Mouse (Mus musculus): ENCODE data around the gene Snurf.

The Snurf gene

DNA sequence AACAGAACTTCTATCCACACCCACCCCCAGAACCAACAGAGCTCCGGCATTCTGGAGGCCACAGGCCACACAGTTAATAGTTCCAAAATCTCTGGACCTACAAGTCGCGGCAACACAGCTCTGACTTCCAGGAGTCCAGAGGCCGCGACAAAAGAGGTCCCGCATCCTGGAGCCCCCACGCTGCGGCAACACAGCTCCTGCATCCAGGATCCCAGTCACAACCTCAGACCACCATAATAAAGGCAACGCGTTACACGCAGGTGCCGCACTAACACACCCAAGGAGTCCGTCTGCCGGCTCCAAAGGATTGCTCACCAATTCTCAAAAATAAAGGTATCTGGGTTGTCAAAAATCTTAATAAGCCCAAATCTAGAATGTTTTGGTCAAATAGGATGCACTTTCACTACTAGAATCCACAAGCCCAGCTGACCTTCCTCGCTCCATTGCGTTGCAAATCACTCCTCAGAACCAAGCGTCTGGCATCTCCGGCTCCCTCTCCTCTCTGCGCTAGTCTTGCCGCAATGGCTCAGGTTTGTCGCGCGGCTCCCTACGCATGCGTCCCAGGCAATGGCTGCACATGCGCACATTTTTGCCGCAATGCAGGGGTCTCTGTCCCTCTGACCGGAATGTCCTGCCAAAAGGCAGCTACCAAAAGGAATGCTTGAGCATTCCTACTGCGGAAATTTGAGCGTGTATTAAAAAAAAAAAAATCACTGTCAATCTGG lies at the start of gene Snurf, which contains the start of gene Gm38393:
TSS of gene Snurf (minus strand) at position 444 of the 725 bp plus-strand sequence.
TSS of gene Gm38393 (minus strand) at position 459 of the 725 bp plus-strand sequence.
- peak; percentile 1 for DNase-seq (ENCODE audit: extremely low read depth, insufficient read length, low spot score)

- no peak for DNase-seq (ENCODE audit: extremely low read depth, insufficient read length, low spot score)
Observed at GRCm38 (mm10) chr7:60047481-60048201, 42.8 kb upstream of the Snurf start.

GRCm38 (mm10) chr7:60013186-60013585 lies 8.3 kb upstream of the Snurf start:
- DNase-seq (ENCODE audit: extremely low read depth, insufficient read length, low spot score), result no peak

- no peak for DNase-seq (ENCODE audit: extremely low read depth, insufficient read length, low spot score)
Observed at GRCm38 (mm10) chr7:60007727-60008360, 3.0 kb upstream of the Snurf start.

DNA sequence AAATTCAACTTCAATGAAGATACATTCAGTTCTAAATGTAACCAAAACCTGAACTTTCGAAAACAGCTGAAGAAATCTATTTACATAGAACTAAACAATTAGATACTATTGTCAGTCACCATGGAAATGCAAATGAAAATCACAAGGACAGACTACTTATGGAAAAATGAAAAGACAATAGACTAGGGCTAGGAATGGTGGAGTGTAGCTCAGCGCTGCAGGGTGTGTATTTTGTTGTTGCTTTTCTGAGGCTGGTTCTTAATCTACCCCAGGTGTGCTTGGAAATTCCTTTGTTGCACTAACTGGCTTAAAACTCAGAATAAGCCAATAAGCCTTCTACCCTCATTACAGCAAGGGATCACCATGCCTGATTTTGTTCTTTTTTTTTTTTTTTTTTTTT lies 1.4 kb upstream of the Snurf start:
- DNase-seq (ENCODE audit: extremely low read depth, insufficient read length, low spot score), result no peak

- peak; percentile 4 for DNase-seq (ENCODE audit: extremely low read depth, insufficient read length, low spot score)
Observed at GRCm38 (mm10) chr7:60003921-60004605, 786 bp downstream of the Snurf start.

DNA sequence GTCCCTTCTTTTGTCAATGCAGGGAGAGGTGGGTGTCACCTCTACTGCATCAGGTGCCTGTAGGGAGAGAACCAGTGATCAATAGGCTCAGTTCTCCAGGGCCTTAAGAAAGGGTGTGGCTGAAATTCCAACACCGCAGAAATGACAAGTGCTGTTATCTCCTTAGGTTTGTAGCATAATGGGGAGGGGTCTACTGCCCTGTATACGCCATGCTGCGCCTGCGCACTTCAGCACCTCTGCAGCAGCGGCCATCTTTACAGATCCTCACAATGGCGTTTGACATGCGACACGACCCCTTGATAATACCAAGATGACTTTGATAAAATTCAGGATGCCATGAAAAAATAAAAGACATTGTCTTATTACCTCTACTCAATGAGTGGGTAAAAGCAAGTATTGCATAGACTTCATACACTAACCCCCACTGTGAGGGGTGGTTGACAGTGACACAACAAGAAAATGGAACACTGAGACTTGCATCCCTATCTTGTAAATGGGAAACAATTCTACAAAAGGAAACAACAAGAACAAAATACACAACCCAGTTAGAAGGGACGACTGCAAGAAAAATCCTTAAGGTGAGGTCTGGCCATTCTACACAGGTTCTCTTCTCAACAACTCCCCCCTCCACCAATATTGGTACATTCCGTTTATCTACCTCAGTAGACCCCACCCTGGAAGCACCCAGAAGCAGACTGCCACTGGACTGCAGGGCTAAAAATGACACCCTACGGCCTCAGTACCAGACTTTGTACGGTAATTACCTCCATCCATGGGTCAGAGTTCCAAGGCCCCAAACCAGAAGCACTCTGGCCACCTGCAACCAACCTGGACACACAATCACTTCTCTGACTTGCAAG lies 1.6 kb downstream of the Snurf start:
- DNase-seq (ENCODE audit: extremely low read depth, insufficient read length, low spot score), result no peak

GRCm38 (mm10) chr7:59978646-59979045 lies 26.2 kb downstream of the Snurf start:
- DNase-seq (ENCODE audit: extremely low read depth, insufficient read length, low spot score), result no peak

Measured in 3134 (cell line).